Mouse (Mus musculus) neural tube, embryonic 13.5 days (tissue): ENCODE results near the gene Pnliprp2. TPM values are rescaled to one million over a fixed set of nuclear protein-coding genes. Genes with fewer than 3 reads are reported as not detected.

Experiments
- polyA plus RNA-seq: library from polyadenylated mRNA; unstranded; fragments of >200 nt; fragmentation: Nextera tagmentation; extraction: Ambion mirVana; gene quantifications from 2 replicates; pipeline ENCODE4 v1.2.1, GENCODE M21; 2015

The Pnliprp2 gene
- polyA plus RNA-seq, 1 experiment from 2014 or later, result 0.15 TPM

Other genes starting within 250 kb of the Pnliprp2 start
- not detected in 2 replicates for gene Ccdc172, start 247.7 kb upstream of the Pnliprp2 start, polyA plus RNA-seq
- gene Pnlip, start 107.2 kb upstream of the Pnliprp2 start, polyA plus RNA-seq, result 0.33 and 1.2 TPM in 2 replicates
- gene Pnliprp1, start 30.8 kb upstream of the Pnliprp2 start, polyA plus RNA-seq, result 0.40 TPM in 1 of 2 replicates, not detected in the other
- gene 1700019N19Rik, start 34.7 kb downstream of the Pnliprp2 start, polyA plus RNA-seq, result not detected in 2 replicates
- 0.65 and 0.82 TPM in 2 replicates for gene Eno4, start 183.7 kb downstream of the Pnliprp2 start, polyA plus RNA-seq
- gene Hspa12a, start 183.9 kb downstream of the Pnliprp2 start, polyA plus RNA-seq, result 79.9 and 83.0 TPM in 2 replicates